Mouse (Mus musculus): ENCODE results near the gene Mybpc3.

The Mybpc3 gene

DNA sequence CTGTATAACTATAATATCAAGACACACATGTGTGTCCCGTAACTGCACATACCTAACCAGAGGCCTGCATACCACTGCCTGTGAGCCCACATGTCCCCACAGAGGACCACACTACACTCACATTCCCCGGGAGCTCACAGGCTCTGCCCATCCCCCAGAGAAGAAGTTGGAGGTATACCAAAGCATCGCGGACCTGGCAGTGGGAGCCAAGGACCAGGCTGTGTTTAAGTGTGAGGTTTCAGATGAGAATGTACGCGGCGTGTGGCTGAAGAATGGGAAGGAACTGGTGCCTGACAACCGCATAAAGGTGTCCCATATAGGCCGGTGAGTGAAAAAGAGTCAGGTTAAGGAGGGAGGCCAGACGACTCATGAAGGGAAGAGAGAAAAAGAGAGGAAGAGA, 7.2 kb downstream of the Mybpc3 start:
- DNase-seq, result no peak

DNA sequence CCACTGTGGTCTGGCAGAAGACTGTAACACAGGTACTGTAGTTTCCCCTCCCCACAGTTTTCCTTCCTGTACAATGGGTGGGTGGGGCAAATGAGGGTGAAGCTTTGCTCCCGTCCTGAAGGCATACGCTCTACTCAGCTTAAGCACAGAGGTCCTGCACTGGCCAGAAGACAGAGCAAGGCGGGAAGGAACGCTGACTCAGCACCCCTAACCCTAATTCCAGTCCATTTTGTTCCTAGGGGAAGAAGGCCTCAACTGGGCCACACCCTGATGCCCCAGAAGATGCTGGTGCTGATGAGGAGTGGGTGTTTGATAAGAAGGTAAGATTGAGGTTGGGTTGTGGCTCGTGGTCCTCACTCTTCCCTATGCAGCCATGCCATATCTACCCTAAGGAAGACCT, 10.8 kb downstream of the Mybpc3 start:
- DNase-seq, result no peak

DNA sequence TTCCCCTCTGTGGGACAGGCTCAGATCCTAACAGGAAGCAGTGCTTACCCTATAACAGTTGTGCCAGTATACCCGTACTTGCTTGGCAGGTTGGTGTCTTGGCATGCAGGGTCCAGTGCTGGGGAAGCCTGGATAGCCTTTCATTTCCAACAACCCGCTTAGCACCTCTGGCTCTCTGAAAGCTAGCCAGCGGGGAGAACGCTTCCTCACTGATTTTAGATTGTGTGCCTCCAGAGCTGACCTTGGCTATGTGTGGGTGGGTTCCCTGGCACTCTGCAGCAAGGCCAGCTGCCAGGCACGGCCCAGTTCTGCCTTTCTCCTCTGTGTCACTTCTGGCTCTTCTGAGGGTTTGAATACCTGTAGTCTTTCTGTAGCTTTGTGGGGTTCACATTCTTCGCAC, 12.2 kb downstream of the Mybpc3 start:
- DNase-seq, result no peak

DNA sequence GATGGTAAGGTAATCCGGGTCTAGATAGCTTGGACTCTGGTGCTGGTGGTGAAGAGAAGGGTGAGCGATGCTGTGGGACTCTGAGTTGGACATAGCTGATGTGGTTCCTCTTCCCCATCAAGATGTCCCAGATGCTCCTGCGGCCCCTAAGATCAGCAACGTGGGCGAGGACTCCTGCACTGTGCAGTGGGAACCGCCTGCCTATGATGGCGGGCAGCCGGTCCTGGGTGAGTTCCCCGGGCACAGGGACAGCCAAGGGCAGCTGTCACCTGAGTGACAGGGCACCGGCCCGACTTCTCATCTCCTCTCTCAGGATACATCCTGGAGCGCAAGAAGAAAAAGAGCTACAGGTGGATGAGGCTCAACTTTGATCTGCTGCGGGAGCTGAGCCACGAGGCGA, 13.3 kb downstream of the Mybpc3 start:
- DNase-seq, result no peak

DNA sequence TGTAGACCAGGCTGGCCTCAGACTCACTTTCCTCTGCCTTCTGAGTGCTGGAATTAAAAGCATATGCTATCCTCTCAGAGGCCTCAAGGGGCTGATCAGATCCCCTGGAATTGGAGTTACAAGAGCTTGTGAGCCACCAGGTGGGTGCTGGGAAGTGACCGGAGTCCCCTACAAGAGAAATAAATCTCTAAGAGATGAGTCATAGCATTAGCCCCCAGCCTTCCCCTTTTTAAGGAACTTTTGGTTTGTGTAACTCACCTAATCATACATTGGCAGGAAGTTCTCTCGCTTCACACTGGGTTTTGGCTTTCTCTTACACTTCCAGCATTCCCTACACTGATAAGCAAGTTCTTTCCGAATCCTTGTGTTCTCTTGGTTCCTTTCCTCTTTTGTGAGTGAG, 14.1 kb downstream of the Mybpc3 start:
- DNase-seq, result no peak

DNA sequence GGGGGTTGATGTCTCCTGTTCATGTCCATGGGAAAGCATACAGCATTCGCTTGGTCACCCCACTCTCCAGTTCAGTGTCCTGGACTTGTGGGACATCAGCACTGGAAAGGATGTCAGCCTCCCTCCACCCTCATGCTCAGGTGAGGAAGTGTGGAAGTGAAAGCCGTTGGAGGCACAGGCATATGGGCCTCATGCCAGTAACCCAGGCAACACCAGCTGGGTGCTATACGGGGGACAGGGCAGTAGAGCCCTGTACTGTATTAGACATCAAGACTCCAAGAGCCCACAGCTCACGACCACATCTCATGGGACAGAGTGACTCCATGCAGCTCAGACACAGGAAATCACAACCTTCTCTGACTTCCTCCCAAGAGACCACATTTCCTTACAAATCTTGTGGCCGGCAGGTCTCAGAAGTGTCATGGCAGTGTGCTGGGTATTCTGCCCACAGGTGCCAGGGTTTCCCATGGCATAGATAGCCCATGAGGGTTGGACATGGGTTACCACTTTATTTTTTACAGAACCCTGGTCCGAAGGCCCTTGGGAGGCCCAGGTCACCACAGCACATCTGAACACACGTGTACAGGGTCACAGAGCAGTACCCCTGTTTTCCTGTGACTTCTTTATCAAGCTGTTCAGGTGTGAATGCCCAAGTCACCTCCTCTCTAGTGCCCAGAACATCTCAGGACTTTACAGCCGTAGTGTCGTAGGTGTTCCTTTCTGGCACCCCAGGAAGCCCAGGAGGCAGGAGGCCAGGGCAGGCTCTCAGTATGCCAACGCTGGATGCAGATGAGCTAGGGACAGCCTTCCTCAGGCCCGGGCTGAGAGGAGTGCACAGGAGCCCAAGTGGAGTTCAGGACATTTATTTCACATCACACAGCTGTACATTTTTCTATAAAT, 18.8 kb downstream of the Mybpc3 start:
- DNase-seq, result no peak

DNA sequence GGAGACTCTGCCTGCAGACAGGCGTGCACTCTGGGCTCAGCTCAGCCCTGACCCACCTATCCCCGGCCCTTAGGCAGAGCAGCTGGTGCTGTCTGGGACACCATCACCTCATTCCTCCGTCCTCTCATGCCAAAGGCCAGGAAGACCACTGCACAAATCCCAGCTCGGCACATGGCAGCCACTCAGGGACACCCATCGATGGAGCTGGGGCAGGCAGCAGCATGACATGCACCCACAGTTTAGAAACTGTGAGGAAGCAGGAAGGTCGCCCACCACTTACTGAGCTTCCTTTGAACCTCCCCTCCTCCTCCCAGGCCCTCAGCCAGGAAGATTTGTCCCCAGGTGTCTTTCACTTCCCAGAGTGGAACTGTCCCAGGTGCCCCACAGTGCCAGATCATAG, 19.5 kb downstream of the Mybpc3 start:
- DNase-seq, result no peak

DNA sequence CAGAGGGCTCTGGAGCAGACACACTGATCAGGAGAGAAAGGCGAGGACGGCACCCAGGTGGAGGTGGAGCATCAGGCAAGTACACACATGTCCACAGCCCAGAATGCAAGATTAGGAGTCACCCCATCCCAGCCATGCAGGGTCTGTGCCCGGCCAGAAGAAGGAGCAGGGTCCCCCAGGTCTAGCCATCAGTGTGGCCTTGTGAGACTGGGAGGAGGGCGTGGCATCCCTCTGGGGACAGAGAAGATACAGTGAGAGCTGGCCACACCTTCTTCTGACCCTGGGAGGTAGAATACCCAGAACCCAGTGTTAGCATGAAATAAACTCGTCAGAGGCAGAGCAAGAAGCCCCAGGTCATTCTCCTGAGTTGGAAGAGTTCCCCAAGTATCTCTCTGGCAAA, 21.4 kb downstream of the Mybpc3 start:
- no peak for DNase-seq

DNA sequence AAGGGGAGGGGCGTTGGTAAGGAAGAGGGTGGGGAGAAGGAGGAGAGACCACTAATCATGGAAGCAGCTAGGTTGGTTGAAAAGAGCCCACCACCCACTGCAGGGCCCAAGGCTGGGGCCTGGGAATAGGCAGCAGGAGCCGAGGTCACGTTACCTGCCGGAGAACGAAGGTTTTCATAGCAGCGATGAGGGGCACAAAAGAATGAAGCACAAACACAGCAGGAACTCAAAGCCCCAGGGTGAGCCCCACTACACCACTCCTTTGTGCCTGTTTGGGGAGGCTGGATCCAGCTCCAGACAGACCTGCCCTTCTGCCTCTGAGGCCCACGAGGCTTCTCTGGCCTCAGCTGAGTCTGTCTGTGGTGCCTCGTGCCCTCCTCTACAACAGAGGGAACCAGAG, 21.8 kb downstream of the Mybpc3 start:
- DNase-seq, result no peak

DNA sequence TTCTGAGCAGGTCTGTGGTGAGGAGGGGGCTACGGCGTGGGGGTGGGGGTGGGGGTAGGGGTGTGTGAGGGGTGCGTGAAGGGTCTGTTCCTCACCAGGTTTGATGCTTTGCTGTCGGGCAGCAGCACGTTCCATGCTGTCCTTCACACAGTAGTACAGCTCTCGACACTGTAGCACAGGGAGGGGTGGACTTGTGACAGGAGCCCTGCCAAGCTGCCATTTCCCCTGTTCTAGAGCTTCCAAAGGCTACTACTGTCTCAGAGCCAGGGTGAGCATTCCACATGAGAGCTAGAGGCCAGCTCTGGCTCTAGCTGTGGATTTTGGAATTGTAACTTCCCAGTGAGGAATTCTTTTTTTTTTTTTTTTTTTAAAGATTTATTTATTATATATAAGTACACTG, 25.0 kb downstream of the Mybpc3 start:
- DNase-seq, result no peak

DNA sequence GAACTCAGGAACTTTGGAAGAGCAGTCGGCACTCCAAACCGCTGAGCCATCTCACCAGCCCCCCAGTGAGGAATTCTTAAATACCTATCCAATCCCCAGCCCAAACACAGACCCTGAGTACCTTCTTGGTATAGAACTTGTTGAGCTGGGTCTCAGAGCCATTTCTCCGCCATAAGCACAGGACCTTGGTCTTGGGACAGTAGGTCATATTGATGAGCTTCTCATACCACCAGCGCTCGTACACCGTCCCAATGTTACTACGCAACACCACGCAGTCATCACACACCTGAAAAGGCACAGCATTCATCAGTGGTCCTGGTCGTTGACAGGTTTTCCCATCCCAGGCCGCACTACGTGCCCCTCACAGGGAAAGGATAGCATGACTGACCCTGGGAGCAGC, 25.5 kb downstream of the Mybpc3 start:
- no peak for DNase-seq

DNA sequence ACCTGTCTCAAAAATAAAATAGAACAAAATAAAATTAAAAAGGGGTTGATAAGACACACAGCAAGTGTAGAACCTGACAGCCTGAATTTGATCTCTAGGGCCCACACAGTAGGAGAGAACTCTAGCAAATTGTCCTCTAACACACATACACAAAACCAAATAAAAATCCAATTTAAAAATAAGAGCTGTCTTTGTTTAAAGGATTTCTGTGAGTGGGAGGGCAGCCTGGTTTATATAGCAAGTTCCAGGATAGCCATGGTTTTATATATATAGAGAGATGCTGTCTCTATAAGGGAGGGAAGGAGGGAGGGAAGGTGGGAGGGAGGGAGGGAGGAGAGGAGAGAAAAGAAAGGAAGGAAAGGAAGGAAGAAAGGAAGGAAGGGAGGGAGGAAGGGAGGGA, 30.2 kb downstream of the Mybpc3 start:
- no peak for DNase-seq

DNA sequence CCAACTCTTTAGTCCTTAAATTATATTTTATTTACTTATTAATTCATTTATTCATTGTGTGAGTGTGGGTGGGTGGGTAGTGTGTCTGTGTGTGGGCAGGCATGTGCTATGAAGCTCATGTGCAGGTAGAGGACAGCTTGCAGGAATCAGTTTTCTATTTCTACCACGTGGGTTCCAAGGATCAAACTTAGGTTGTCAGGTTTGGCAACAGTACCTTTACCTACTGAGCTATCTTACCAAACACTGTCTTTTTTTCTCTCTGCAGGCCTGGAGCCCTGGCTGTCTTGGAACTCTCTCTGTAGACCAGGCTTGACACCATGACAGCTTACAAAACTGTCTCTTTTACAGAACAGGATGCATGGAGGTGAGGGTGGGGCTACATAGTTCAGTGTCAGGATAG, 33.4 kb downstream of the Mybpc3 start:
- no peak for DNase-seq

DNA sequence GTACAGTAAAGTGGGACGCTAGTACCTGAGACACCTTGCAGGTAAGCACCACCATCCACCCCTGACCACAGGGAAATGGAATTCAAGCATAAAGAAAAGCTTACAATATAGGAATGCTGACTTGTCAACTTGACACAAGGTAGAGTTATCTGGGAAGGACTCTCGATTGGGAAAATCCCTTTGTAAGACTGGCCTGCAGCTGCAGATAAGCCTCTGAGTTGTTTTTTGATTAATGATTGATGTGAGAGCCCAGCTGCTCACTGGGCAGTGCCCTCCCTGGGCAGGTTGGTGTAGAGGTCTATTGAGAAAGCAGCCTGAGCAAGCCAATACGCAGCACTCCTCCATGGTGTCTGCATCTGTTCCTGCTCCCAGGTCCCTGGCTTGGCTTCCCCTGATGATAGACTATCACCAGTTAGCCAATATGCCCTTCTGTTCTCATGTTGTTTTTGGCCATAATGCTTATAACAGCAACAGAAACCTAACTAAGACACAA, 35.0 kb downstream of the Mybpc3 start:
- no peak for DNase-seq

DNA sequence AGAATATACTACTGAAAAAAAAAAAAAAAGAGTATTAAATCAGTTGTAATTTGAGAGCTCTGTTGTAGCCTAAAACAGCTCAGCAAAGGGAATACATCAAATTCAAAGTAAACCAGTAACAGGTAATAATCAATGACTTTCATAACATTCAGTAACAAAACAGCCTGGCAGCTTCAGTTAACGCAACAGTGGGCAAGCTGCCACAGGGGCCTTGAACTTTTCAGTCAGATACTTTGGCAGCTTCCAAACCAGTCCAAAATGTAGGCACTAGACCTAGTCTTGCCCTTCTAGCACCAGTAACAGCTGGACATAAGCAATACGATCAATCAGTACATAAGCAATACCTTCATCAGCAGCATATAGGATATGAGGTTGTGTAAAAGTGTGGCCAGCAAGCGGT, 36.1 kb downstream of the Mybpc3 start:
- DNase-seq, result no peak

DNA sequence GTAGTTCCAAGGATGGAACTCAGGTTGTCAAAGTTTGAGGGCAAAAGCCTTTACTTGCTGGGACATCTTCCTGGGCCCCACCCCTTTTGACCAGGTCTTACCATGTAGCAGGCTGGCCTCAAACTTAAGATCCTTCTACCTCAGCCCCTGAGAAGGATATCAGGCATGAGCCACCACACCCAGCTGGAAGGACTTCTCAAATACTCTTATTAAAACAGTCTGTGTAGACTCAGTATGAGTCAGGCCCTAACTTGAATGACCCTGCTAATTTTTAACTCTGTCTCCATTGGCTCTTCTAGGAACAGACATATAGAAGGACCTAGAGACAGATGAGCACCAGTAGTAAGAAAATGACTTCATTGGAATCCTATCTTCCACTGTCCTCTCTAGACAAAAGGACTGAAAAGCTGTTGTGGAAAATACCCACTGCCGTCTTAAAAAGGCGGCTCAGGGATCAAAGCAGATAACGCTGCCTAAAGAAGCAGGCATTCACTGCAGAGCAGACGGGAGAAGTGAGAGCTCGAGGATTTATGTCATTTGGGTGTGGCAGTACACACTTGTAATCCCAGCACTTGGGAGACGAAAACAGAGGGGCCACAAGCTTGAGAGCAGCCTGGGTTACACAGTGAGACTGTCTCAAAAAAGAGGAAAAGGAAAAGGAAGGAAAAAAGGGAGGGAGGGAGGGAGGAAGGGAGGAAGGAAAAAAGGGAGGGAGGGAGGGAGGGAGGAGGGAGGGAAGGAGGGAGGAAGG, 39.2 kb downstream of the Mybpc3 start:
- no peak for DNase-seq

DNA sequence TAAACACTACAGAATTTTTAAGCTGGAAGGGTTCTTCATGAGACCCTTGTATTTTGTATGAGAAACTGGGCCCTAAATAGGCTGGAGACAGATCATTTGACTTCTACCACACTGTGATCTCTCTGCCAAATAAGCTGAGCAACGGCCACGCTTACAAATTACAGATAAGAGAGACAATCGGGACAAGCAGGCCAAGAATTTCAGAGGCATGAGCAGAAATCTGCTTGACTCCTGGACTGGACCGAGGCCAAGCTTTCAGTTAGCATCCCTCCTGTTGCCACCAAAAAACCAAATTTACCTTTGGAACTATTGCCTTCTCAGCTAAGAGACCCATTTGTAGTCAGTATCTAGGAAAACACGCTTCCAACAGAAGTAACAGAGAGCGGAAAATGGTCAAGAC, 42.6 kb downstream of the Mybpc3 start:
- no peak for DNase-seq

DNA sequence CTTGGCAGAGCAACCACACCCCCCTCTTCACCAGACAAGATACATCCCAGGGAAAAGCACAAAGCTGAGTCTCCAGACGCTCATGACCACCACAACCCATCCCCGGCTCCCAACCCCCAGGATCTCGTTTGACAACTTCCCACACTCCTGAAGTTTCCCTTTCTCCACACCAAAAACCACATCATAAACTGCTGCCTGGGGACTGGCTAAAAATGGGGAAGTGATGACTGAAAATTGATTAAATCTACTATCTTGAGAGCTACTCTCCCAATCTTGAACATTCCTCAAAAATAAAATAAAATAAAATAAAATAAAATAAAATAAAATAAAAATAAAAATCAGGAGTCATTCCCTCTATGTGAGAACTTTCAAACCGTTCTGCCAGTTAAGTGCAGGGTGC, 45.0 kb downstream of the Mybpc3 start:
- DNase-seq, result no peak

DNA sequence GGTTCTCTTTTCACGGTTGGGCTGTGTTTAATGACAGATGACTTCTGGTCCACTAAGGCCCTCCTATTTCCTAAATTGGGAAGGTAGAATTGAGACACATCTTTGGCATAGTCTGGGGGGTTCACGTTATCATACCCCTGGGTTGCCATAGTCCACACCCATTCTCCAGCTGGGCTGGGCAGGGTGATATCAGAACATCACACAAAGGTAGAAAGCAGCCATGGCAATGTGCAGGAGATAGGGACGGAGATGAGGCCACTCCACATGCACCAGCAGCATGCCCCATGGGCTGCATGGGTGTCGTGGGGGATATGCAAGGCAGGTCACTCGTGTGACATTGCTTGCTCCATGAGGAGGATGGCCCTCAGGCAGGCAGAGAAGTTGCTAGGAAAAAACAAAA, 45.6 kb downstream of the Mybpc3 start:
- no peak for DNase-seq

DNA sequence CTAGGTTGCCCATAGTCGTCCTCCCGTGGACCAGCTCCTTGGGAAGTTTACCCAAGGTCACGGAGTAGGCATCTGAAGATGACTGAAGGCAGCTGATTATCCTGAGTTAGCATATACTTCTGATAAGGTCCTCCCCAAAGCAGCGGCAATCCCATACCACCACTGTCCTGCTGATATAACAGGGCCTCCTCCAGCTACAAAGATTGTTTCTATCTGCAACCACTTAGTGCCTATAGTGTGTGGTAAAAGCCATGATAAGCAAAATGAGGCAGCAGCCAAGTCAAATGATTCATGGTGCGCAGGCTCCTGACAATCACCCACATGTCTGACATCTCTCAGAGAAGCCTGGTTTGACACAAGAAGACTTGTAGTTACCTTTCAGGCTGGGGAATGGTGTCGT, 47.0 kb downstream of the Mybpc3 start:
- DNase-seq, result no peak

DNA sequence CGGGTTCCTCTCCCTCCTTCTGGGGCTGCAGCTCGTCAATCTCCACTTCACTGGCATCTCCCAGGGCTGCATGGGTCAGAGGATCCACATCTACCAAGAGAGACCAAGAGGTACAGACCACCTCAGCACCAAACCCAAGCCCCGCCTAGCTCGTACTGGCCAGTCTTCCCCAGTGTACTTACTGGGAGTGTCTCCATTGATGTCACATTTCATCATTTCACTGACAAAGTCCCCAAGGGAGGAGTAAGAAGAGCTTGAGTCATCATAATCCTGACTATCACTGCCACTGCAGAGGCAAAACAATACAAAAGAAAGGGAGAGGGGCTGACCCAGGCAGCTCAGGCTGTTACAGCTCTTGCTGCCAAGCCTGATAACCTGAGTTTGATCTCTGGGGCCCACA, 49.7 kb downstream of the Mybpc3 start:
- no peak for DNase-seq

DNA sequence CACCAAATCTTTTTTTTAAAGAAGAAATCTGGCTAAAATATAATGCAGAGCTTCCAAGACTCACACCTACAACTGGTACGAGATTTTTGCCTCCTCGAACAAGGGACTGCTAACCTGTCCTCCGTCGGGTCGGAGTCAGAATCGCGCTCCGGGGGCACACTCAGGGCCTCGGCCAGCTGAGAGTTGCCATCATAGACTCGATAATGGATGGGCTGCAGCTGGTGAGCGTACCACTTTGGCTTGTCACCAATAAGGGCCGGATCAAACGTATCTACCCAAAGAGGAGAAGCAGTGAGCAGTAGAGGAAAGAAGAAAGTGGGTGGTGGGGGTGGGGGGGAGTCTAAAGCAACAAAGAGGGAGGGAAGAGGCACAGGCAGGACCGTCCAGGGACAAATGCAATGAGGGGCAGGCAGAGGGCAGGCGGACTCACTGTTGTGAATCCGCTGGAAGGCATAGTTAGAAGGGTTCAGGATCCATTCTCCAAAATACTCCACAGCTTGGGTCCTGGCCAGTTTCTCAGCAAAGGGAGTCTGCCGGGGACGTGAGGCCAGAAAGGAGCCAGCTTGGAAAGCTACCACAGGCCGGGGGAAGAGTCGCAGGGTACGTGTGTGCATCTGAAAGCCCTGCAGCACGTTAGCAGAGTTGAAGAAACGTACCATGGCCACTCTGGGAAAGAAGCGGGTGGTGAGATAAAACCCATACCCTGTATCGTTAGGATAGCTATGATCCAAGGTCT, 51.8 kb downstream of the Mybpc3 start:
- no peak for DNase-seq

DNA sequence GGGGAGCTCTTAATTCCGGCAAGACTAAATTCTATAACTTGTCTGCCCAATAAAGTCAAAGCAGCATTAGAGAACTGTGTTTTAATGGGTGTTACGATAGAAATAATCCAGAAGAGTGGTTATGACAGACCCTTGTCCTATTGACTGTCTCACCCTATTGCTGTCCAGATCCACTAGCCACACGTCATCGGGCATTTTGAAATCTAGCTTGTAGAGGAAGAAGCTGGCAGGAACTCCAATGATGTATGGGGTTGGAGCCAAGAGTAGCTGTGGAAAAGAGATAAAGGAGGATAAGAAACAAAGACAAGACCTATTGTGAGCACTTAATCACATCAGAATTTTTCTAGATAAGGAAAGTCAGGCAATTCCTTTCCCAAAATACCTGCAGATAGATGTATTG, 57.5 kb downstream of the Mybpc3 start:
- DNase-seq, result no peak

DNA sequence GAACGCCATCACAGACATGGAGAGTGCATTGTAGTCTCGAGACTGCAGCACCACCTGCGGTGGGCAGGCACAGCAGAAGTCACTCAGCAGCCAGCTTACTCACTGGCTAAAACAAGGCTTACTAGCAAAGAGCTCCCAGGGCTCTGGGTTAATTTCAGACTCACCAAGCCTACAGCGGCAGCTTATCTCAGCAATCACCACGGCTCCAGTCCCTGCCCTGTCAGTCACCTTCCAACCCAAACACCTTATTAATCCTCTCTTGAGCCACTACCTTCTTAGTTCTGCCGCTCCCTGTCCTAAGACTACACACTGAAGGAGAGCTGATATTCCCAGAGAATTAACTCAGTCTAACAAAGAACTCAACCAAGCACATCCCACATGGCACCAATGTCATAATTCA, 58.3 kb downstream of the Mybpc3 start:
- no peak for DNase-seq

All from layer of hippocampus, adult 9-11 months (tissue).